Mouse (Mus musculus): ENCODE measurements around the gene Hif3a. TPM values are rescaled to one million over a fixed set of nuclear protein-coding genes. Genes with fewer than 3 reads are reported as not detected.

Hif3a gene
- polyA plus RNA-seq, 1 experiment from 2014 or later, result 12.6 TPM

- Histone ChIP-seq H3K9me3 (replicated peaks) (no peaks in the 10 kb centered on the region), H3K27ac (no peak overlapping the region), H3K4me1 (replicated peaks) (peaks cover 64% of the 10 kb centered on the region), H3K27me3 (no peaks in the 10 kb centered on the region), H3K36me3 (peaks cover 93% of the 10 kb centered on the region), H3K9ac (no peak overlapping the region), H3K4me3 (replicated peaks) (no peak overlapping the region), H3K4me2 (no peak overlapping the region)
- ATAC-seq (ENCODE audit: low read depth) (no peak), DNase-seq (no peak)
- 61% methylated on average over 7 of the region's 7 CpGs for WGBS (ENCODE audit: insufficient replicate concordance)
These were observed 42.6 kb downstream of the Hif3a start for GRCm38 (mm10) chr7:17019426-17020166.

GRCm38 (mm10) chr7:17017921-17018320, 44.3 kb downstream of the Hif3a start:
- H3K9me3 ChIP-seq (replicated peaks), result no peaks in the 10 kb centered on the region
- H3K27me3 ChIP-seq, result no peaks in the 10 kb centered on the region
- DNase-seq (no peak), ATAC-seq (ENCODE audit: low read depth) (no peak)
- no peak overlapping the region for H3K9ac ChIP-seq
- WGBS (ENCODE audit: insufficient replicate concordance), result 66% methylated on average over 2 of the region's 2 CpGs
- H3K27ac ChIP-seq, result peak overlapping the region; percentile 55
- H3K36me3 ChIP-seq, result peaks cover 96% of the 10 kb centered on the region
- no peak overlapping the region for H3K4me3 ChIP-seq (replicated peaks)
- H3K4me1 ChIP-seq (replicated peaks), result peaks cover 47% of the 10 kb centered on the region
- H3K4me2 ChIP-seq, result no peak overlapping the region

GRCm38 (mm10) chr7:17017036-17017435, 45.2 kb downstream of the Hif3a start:
- H3K9ac ChIP-seq, result no peak overlapping the region
- no peak overlapping the region for H3K4me2 ChIP-seq
- H3K4me3 ChIP-seq (replicated peaks), result no peak overlapping the region
- DNase-seq, result no peak
- peak overlapping the region; percentile 43; the same call in 1 of the 2 replicates for H3K27ac ChIP-seq
- WGBS (ENCODE audit: insufficient replicate concordance), result 85% methylated on average over 1 of the region's 1 CpGs
- no peaks in the 10 kb centered on the region for H3K27me3 ChIP-seq
- H3K4me1 ChIP-seq (replicated peaks), result peaks cover 43% of the 10 kb centered on the region
- ATAC-seq (ENCODE audit: low read depth), result peak; percentile 77
- H3K36me3 ChIP-seq, result peaks cover 96% of the 10 kb centered on the region
- H3K9me3 ChIP-seq (replicated peaks), result no peaks in the 10 kb centered on the region

DNA sequence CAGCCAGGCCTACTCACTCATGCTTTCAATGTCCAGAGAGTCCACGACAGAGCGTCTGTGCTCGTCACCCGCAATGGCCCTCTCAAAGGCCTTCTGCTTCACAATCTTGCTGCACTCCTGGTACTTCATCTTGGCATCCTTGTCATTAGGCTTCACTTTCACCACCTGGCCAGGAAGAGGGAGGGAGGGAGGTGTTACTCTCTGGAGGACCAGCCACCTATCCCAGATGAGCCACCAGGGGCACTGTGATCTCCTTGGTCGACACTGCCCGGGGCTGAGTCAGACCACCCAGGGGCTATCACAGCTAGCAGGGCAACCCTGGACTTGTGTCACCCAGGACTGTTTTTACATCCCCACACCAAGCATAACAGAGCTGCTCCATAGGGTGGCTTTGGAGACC, 46.8 kb downstream of the Hif3a start:
- Histone ChIP-seq H3K9me3 (replicated peaks) (no peaks in the 10 kb centered on the region), H3K27me3 (no peaks in the 10 kb centered on the region), H3K9ac (no peak overlapping the region), H3K4me3 (replicated peaks) (no peak overlapping the region), H3K36me3 (peaks cover 95% of the 10 kb centered on the region), H3K4me2 (no peak overlapping the region), H3K27ac (no peak overlapping the region), H3K4me1 (replicated peaks) (peaks cover 29% of the 10 kb centered on the region)
- ATAC-seq (ENCODE audit: low read depth) (no peak), DNase-seq (no peak)
- 89% methylated on average over 6 of the region's 6 CpGs for WGBS (ENCODE audit: insufficient replicate concordance)

DNA sequence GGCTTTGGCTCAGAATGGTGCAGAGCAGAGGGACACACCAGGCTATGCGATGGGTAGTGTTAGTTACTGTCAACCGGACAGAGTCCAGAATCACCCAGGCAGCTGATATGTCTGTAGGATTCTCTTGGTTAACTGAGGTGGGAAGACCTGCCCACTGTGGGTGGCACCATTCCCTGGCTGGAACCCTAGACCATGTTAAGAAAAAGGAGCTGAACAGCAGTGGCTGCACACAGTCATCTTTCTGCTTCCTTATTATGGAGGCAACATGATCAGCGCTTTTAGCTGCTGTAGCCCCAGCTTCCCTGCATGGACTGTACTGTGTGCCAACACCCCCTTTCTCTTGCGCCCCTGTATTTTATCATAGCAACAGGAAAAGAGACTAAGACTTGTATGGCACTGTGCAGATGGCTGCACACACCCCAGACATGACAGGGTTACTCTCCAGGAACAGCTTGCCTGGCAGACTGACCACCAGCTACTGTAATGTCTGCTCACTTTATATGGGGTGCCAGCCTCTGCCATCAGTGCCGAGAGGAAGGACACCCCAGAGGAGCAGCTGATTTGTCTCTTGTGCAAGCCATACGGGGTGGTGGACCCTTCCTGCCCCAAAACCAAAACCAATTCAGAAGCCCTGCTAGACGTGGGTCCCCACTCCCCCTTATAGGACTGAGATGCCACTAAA, 50.2 kb downstream of the Hif3a start:
- no peaks in the 10 kb centered on the region for H3K27me3 ChIP-seq
- H3K4me2 ChIP-seq, result no peak overlapping the region
- no peak overlapping the region for H3K27ac ChIP-seq
- no peak overlapping the region for H3K9ac ChIP-seq
- no peaks in the 10 kb centered on the region for H3K9me3 ChIP-seq (replicated peaks)
- H3K36me3 ChIP-seq, result peaks cover 99% of the 10 kb centered on the region
- H3K4me3 ChIP-seq (replicated peaks), result no peak overlapping the region
- DNase-seq (no peak), ATAC-seq (ENCODE audit: low read depth) (no peak)
- 77% methylated on average over 7 of the region's 7 CpGs for WGBS (ENCODE audit: insufficient replicate concordance)
- peaks cover 9% of the 10 kb centered on the region for H3K4me1 ChIP-seq (replicated peaks)

- WGBS (ENCODE audit: insufficient replicate concordance), result 79% methylated on average over 5 of the region's 5 CpGs
- H3K4me1 ChIP-seq (replicated peaks), result peaks cover 9% of the 10 kb centered on the region; the same call in 1 of the 2 replicates
- no peak for DNase-seq
- H3K4me2 ChIP-seq, result no peak overlapping the region
- H3K9ac ChIP-seq, result no peak overlapping the region
- ATAC-seq (ENCODE audit: low read depth), result no peak
- H3K9me3 ChIP-seq (replicated peaks), result no peaks in the 10 kb centered on the region
- H3K27ac ChIP-seq, result no peak overlapping the region
- H3K27me3 ChIP-seq, result no peaks in the 10 kb centered on the region
- H3K36me3 ChIP-seq, result peaks cover 99% of the 10 kb centered on the region
- no peak overlapping the region for H3K4me3 ChIP-seq (replicated peaks)
These were observed 52.2 kb downstream of the Hif3a start for GRCm38 (mm10) chr7:17010010-17010347.

- H3K4me3 ChIP-seq (replicated peaks), result no peak overlapping the region
- H3K4me2 ChIP-seq, result no peak overlapping the region
- no peak overlapping the region for H3K9ac ChIP-seq
- H3K27me3 ChIP-seq, result no peaks in the 10 kb centered on the region
- H3K27ac ChIP-seq, result no peak overlapping the region
- DNase-seq (no peak), ATAC-seq (ENCODE audit: low read depth) (no peak)
- H3K4me1 ChIP-seq (replicated peaks), result peaks cover 12% of the 10 kb centered on the region; the same call in 1 of the 2 replicates
- peaks cover 99% of the 10 kb centered on the region for H3K36me3 ChIP-seq
- H3K9me3 ChIP-seq (replicated peaks), result no peaks in the 10 kb centered on the region
- 77% methylated on average over 16 of the region's 16 CpGs for WGBS (ENCODE audit: insufficient replicate concordance)
These were observed 52.8 kb downstream of the Hif3a start for GRCm38 (mm10) chr7:17009326-17010009.

GRCm38 (mm10) chr7:17007300-17007699, 54.9 kb downstream of the Hif3a start:
- H3K9ac ChIP-seq, result no peak overlapping the region
- no peaks in the 10 kb centered on the region for H3K27me3 ChIP-seq
- ATAC-seq (ENCODE audit: low read depth) (no peak), DNase-seq (no peak)
- no peaks in the 10 kb centered on the region for H3K9me3 ChIP-seq (replicated peaks)
- H3K4me3 ChIP-seq (replicated peaks), result no peak overlapping the region
- 75% methylated on average over 4 of the region's 4 CpGs for WGBS (ENCODE audit: insufficient replicate concordance)
- H3K36me3 ChIP-seq, result peaks cover 95% of the 10 kb centered on the region
- H3K27ac ChIP-seq, result no peak overlapping the region
- peaks cover 30% of the 10 kb centered on the region for H3K4me1 ChIP-seq (replicated peaks)
- no peak overlapping the region for H3K4me2 ChIP-seq

GRCm38 (mm10) chr7:17004716-17005115, 57.5 kb downstream of the Hif3a start:
- no peak overlapping the region for H3K27ac ChIP-seq
- no peak overlapping the region for H3K4me3 ChIP-seq (replicated peaks)
- DNase-seq (no peak), ATAC-seq (ENCODE audit: low read depth) (no peak)
- H3K4me1 ChIP-seq (replicated peaks), result peaks cover 34% of the 10 kb centered on the region
- H3K36me3 ChIP-seq, result peaks cover 74% of the 10 kb centered on the region
- no peak overlapping the region for H3K9ac ChIP-seq
- H3K27me3 ChIP-seq, result no peaks in the 10 kb centered on the region
- 69% methylated on average over 7 of the region's 7 CpGs for WGBS (ENCODE audit: insufficient replicate concordance)
- no peak overlapping the region for H3K4me2 ChIP-seq
- no peaks in the 10 kb centered on the region for H3K9me3 ChIP-seq (replicated peaks)

GRCm38 (mm10) chr7:17003230-17003960, 58.8 kb downstream of the Hif3a start:
- no peak for ATAC-seq (ENCODE audit: low read depth)
- no peaks in the 10 kb centered on the region for H3K27me3 ChIP-seq
- H3K9me3 ChIP-seq (replicated peaks), result no peaks in the 10 kb centered on the region
- WGBS (ENCODE audit: insufficient replicate concordance), result 64% methylated on average over 7 of the region's 7 CpGs
- no peak overlapping the region for H3K4me3 ChIP-seq (replicated peaks)
- H3K4me1 ChIP-seq (replicated peaks), result peaks cover 46% of the 10 kb centered on the region
- H3K9ac ChIP-seq, result no peak overlapping the region
- H3K4me2 ChIP-seq, result no peak overlapping the region
- peaks cover 61% of the 10 kb centered on the region for H3K36me3 ChIP-seq
- H3K27ac ChIP-seq, result peak overlapping the region; percentile 64
- no peak for DNase-seq
